Mouse (Mus musculus): ENCODE data around the gene Btg1-ps1. TPM values are rescaled to one million over a fixed set of nuclear protein-coding genes. Genes with fewer than 3 reads are reported as not detected.
"Not testable (repeated sequence)": the region's sequence is repeated elsewhere in the genome, so short reads cannot be mapped to it uniquely, and the experiment has no call there.

Gene Btg1-ps1
- not detected in 2 replicates for polyA plus RNA-seq (2016; fragmentation: Nextera tagmentation; extraction: Ambion mirVana)

- not testable (repeated sequence) for H3K4me2 ChIP-seq; ATAC-seq (ENCODE audit: low FRiP score); H3K4me1 ChIP-seq; H3K27me3 ChIP-seq; H3K36me3 ChIP-seq (replicated peaks); H3K27ac ChIP-seq; H3K9ac ChIP-seq; H3K9me3 ChIP-seq; H3K4me3 ChIP-seq (replicated peaks)
Observed at GRCm38 (mm10) chrX:38018597-38018996, at the start of gene Btg1-ps1. Gene Btg1-ps1 (minus strand): TSS chrX:38018815.

DNA sequence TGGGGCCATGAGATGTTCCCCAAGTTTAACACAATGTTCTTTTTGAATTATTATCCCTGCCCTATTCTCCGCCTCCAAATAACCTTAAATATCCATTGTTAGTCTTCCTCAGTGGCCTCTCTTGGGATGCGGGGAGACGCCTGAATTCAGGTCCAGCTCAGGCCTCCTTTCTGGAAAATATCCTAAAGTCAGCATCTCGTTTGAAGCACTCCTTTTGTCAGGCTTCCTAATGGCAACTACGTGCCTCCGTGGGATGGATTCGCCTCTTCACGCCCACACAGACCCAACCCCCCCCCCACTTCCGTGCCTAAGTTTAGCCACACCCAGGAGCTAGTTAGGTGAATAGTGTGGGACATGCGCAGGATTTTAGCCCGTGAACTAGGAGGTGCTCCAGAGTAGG is 47.6 kb upstream of the Btg1-ps1 start, which contains the start of gene Rhox10:
TSS of gene Rhox10 (plus strand) at position 301 of the 400 bp plus-strand sequence.
- Histone ChIP-seq H3K4me1 (no peaks in the 10 kb centered on the region), H3K4me2 (no peak within 1 kb of the TSS), H3K9ac (no peak within 1 kb of the TSS), H3K27ac (no peak within 1 kb of the TSS), H3K9me3 (no peaks in the 10 kb centered on the region), H3K36me3 (replicated peaks) (no peaks in the 10 kb centered on the region), H3K4me3 (replicated peaks) (no peak within 1 kb of the TSS), H3K27me3 (no peaks in the 10 kb centered on the region)
- WGBS, result 87% methylated on average over 11 of the region's 11 CpGs
- ATAC-seq (ENCODE audit: low FRiP score), result no peak

DNA sequence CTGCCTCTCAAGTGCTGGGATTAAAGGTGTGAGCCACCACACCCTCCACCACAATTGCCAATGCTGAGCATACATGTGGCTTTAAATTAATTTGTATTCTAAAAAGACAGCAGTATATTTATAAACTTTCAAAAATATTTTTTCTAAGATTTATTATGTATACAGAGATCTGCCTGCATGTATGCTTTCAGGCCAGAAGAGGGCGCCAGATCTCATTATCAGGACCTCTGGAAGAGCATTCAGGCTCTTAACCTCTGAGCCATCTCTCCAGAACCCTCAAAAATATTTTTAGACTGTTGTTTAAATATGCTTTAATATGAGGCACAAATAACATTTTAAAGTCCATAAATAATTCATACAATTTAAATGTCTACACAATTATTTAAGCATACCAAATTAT is 42.9 kb upstream of the Btg1-ps1 start:
- Histone ChIP-seq H3K27me3 (no peaks in the 10 kb centered on the region), H3K9ac (no peak overlapping the region), H3K4me2 (no peak overlapping the region), H3K4me1 (no peaks in the 10 kb centered on the region), H3K36me3 (replicated peaks) (no peaks in the 10 kb centered on the region), H3K9me3 (no peaks in the 10 kb centered on the region), H3K27ac (no peak overlapping the region), H3K4me3 (replicated peaks) (no peak overlapping the region)
- 0% methylated on average over 1 of the region's 1 CpGs for WGBS
- ATAC-seq (ENCODE audit: low FRiP score), result no peak

- H3K9me3 ChIP-seq; H3K9ac ChIP-seq; H3K4me2 ChIP-seq; H3K4me3 ChIP-seq (replicated peaks); ATAC-seq (ENCODE audit: low FRiP score); H3K36me3 ChIP-seq (replicated peaks); H3K27me3 ChIP-seq; H3K4me1 ChIP-seq; H3K27ac ChIP-seq: not testable (repeated sequence)
Observed at GRCm38 (mm10) chrX:38043014-38043413, 24.4 kb upstream of the Btg1-ps1 start, which contains the start of gene Btg1-ps2. Gene Btg1-ps2 (minus strand): TSS chrX:38043114.

- H3K4me3 ChIP-seq (replicated peaks), result no peak overlapping the region
- no peaks in the 10 kb centered on the region for H3K9me3 ChIP-seq
- no peak overlapping the region for H3K27ac ChIP-seq
- no peak overlapping the region for H3K9ac ChIP-seq
- no peaks in the 10 kb centered on the region for H3K27me3 ChIP-seq
- no peak overlapping the region for H3K4me2 ChIP-seq
- WGBS, result 92% methylated on average over 5 of the region's 5 CpGs
- H3K36me3 ChIP-seq (replicated peaks), result no peaks in the 10 kb centered on the region
- no peaks in the 10 kb centered on the region for H3K4me1 ChIP-seq
- ATAC-seq (ENCODE audit: low FRiP score), result no peak
Observed at GRCm38 (mm10) chrX:38039666-38040065, 21.1 kb upstream of the Btg1-ps1 start.

GRCm38 (mm10) chrX:38033841-38034240 is 15.2 kb upstream of the Btg1-ps1 start:
- H3K9ac ChIP-seq, result no peak overlapping the region
- 54% methylated on average over 2 of the region's 2 CpGs for WGBS

GRCm38 (mm10) chrX:38008756-38009155 is 9.9 kb downstream of the Btg1-ps1 start:
- Histone ChIP-seq H3K9me3 (no peaks in the 10 kb centered on the region), H3K4me2 (no peak overlapping the region), H3K27me3 (no peaks in the 10 kb centered on the region), H3K4me1 (no peaks in the 10 kb centered on the region), H3K27ac (no peak overlapping the region), H3K9ac (no peak overlapping the region), H3K36me3 (replicated peaks) (no peaks in the 10 kb centered on the region), H3K4me3 (replicated peaks) (no peak overlapping the region)
- 66% methylated on average over 2 of the region's 2 CpGs for WGBS
- ATAC-seq (ENCODE audit: low FRiP score), result no peak

More at GRCm38 (mm10) chrX:38033841-38034240, 15.2 kb upstream of the Btg1-ps1 start:
- Histone ChIP-seq H3K36me3 (replicated peaks) (no peaks in the 10 kb centered on the region), H3K4me2 (no peak overlapping the region), H3K27me3 (no peaks in the 10 kb centered on the region), H3K9me3 (no peaks in the 10 kb centered on the region), H3K4me1 (no peaks in the 10 kb centered on the region), H3K4me3 (replicated peaks) (no peak overlapping the region), H3K27ac (no peak overlapping the region)
- no peak for ATAC-seq (ENCODE audit: low FRiP score)

Other genes with a start within 250 kb of the Btg1-ps1 start
- gene Rhox5, start 214.0 kb downstream of the Btg1-ps1 start, polyA plus RNA-seq (2016; fragmentation: Nextera tagmentation; extraction: Ambion mirVana), result 0.45 and 0.88 TPM in 2 replicates
- gene Rhox6, start 191.9 kb downstream of the Btg1-ps1 start, polyA plus RNA-seq (2016; fragmentation: Nextera tagmentation; extraction: Ambion mirVana), result not detected in 2 replicates
- gene Rhox7a, start 187.1 kb downstream of the Btg1-ps1 start, polyA plus RNA-seq (2016; fragmentation: Nextera tagmentation; extraction: Ambion mirVana), result not detected in 2 replicates
- gene Rhox8, start 139.9 kb downstream of the Btg1-ps1 start, polyA plus RNA-seq (2016; fragmentation: Nextera tagmentation; extraction: Ambion mirVana), result 0.15 TPM in 1 of 2 replicates, not detected in the other
- not detected in 2 replicates for gene Rhox7b, start 121.6 kb downstream of the Btg1-ps1 start, polyA plus RNA-seq (2016; fragmentation: Nextera tagmentation; extraction: Ambion mirVana)
- gene Rhox9, start 117.0 kb downstream of the Btg1-ps1 start, polyA plus RNA-seq (2016; fragmentation: Nextera tagmentation; extraction: Ambion mirVana), result not detected in 2 replicates
- gene Btg1-ps2, start 24.3 kb upstream of the Btg1-ps1 start, polyA plus RNA-seq (2016; fragmentation: Nextera tagmentation; extraction: Ambion mirVana), result not detected in 2 replicates
- gene Rhox10, start 47.7 kb upstream of the Btg1-ps1 start, polyA plus RNA-seq (2016; fragmentation: Nextera tagmentation; extraction: Ambion mirVana), result not detected in 2 replicates
- not detected in 2 replicates for gene Rhox11, start 66.3 kb upstream of the Btg1-ps1 start, polyA plus RNA-seq (2016; fragmentation: Nextera tagmentation; extraction: Ambion mirVana)
- not detected in 2 replicates for gene Rhox12, start 92.1 kb upstream of the Btg1-ps1 start, polyA plus RNA-seq (2016; fragmentation: Nextera tagmentation; extraction: Ambion mirVana)
- gene Rhox13, start 102.4 kb upstream of the Btg1-ps1 start, polyA plus RNA-seq (2016; fragmentation: Nextera tagmentation; extraction: Ambion mirVana), result not detected in 2 replicates
- 5.2 and 6.3 TPM in 2 replicates for gene Zbtb33, start 171.0 kb upstream of the Btg1-ps1 start, polyA plus RNA-seq (2016; fragmentation: Nextera tagmentation; extraction: Ambion mirVana)
- gene Tmem255a, start 233.6 kb upstream of the Btg1-ps1 start, polyA plus RNA-seq (2016; fragmentation: Nextera tagmentation; extraction: Ambion mirVana), result 15.2 and 18.0 TPM in 2 replicates